Mouse (Mus musculus) kidney, adult 2 months (tissue): ENCODE measurements around the gene Gm21921. TPM values are rescaled to one million over a fixed set of nuclear protein-coding genes. Genes with fewer than 3 reads are reported as not detected.
"Not testable (repeated sequence)": the region's sequence is repeated elsewhere in the genome, so short reads cannot be mapped to it uniquely, and the experiment has no call there.

Source experiments
- DNase-seq: peaks from one replicate; pipeline ENCODE4 v3.0.0; 2021
- H3K27ac ChIP-seq: fragments of 200-500 bp; 2 replicates; pipeline ENCODE4 v1.5.1; 2012; ENCODE audit warnings: low read depth, low read length, control low read depth, inconsistent platforms; ENCODE audit not compliant: insufficient read depth
- H3K27me3 ChIP-seq: fragments of 200-500 bp; replicated peaks from 2 replicates; pipeline ENCODE4 v1.6.1; 2012; ENCODE audit warnings: mild to moderate bottlenecking, moderate library complexity, low read length, inconsistent platforms; ENCODE audit not compliant: control insufficient read depth, insufficient read depth
- H3K36me3 ChIP-seq: fragments of 200-500 bp; 2 replicates; pipeline ENCODE4 v1.6.1; 2012; ENCODE audit warnings: mild to moderate bottlenecking, moderate library complexity, low read length, inconsistent platforms; ENCODE audit not compliant: control insufficient read depth, insufficient read depth
- H3K4me1 ChIP-seq: fragments of 200-500 bp; 2 replicates; pipeline ENCODE4 v1.6.1; 2011; ENCODE audit warnings: low read length; ENCODE audit not compliant: control insufficient read depth, insufficient read depth
- H3K4me3 ChIP-seq: fragments of 200-500 bp; 2 replicates; pipeline ENCODE4 v1.5.1; 2011; ENCODE audit warnings: mild to moderate bottlenecking, low read depth, low read length, control low read depth; ENCODE audit not compliant: insufficient read depth
- WGBS: fragments of 180-500 bp; shearing (Covaris S2); methylation state at CpG from one replicate; pipeline ENCODE4 v1.1.7; 2018; 5-methylcytosine and 5-hydroxymethylcytosine counted together
- polyA plus RNA-seq: library from polyadenylated mRNA; depleted of rRNA; stranded (reverse); fragments of >200 nt; gene quantifications from 2 replicates; pipeline ENCODE4 v1.2.3, GENCODE M21; 2012; rRNA removed

The Gm21921 gene
- polyA plus RNA-seq, result not detected in 2 replicates

GRCm38 (mm10) chrY:24796143-24796542 is at the start of gene Gm21921:
Gene Gm21921, minus strand, starts transcription at chrY:24796243.
- H3K27me3 ChIP-seq, DNase-seq, H3K4me1 ChIP-seq, H3K4me3 ChIP-seq, H3K27ac ChIP-seq, H3K36me3 ChIP-seq: not testable (repeated sequence)
- no CpG with 5 or more reads among the region's 2 CpGs for WGBS
